Mouse (Mus musculus) erythroid progenitor cell, adult 5-6 weeks (primary cell): Measurements from ENCODE around the gene Cd180. TPM values are rescaled to one million over a fixed set of nuclear protein-coding genes. Genes with fewer than 3 reads are reported as not detected.

ENCODE experiments used
- ATAC-seq: replicated peaks from 2 replicates; pipeline ENCODE4 v1.8.0; 2016; ENCODE audit warnings: moderate number of reproducible peaks, mild to moderate bottlenecking, moderate TSS enrichment, inconsistent platforms; ENCODE audit not compliant: poor library complexity, low FRiP score, severe bottlenecking
- total RNA-seq, 2 experiments: library from RNA; stranded (forward) in 1 of 2; stranded (reverse) in 1 of 2; fragments of 150-400 nt in 1 of 2; fragments of 186-747, 209-891 nt in 1 of 2; gene quantifications; 2 replicates each; pipeline versions ENCODE4 v1.2.3 to v1.2.4; 2015 to 2017; ENCODE audit warnings: low replicate concordance in 2 of 2

Gene Cd180
- total RNA-seq (2015; ENCODE audit: low replicate concordance) (23.5 and 25.9 TPM in 2 replicates), total RNA-seq (2017; ENCODE audit: low replicate concordance) (1.7 and 2.3 TPM in 2 replicates)

DNA sequence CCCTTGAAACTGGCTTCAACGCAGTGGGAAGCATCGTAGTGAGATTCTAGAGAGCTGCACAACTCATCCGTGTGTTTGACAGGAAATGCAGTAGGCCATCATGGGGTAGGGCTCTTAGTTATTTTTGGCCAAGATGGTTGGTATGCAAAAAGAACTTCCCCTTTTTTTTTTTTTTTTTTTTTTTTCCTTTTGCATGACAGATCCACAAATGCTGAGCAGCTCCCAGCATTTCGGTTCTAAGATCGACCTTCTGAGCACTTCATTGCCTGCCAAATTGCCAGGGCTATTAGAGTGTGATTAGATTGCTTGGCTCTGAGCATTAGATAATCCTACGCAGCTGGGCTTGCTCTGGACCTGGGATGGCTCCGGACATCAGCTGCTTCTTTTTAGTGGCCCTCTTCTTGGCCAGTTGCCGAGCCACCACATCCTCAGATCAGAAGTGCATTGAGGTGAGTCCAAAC is at the start of gene Cd180:
Cd180 (plus strand) TSS at position 218 of the 461 bp plus-strand sequence.
- no peak for ATAC-seq

DNA sequence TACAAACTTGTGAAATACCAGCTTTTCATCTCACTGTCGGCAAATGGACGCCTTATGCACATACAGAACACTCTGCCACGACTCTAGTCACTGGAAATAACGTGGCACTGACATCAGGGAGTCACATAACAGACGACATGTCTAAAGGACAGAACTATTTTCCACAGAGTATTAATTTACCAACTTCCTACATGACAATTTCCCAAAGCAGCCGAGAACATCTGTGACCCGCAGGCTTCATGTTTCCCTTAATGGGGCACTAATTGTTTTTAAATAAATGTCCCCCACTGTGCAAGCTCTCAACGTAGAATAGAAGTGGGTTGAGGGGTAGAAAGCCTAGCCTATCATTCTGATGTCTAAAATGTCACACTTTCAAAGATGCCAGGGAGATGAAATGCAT is 49.0 kb upstream of the Cd180 start:
- ATAC-seq, result no peak

DNA sequence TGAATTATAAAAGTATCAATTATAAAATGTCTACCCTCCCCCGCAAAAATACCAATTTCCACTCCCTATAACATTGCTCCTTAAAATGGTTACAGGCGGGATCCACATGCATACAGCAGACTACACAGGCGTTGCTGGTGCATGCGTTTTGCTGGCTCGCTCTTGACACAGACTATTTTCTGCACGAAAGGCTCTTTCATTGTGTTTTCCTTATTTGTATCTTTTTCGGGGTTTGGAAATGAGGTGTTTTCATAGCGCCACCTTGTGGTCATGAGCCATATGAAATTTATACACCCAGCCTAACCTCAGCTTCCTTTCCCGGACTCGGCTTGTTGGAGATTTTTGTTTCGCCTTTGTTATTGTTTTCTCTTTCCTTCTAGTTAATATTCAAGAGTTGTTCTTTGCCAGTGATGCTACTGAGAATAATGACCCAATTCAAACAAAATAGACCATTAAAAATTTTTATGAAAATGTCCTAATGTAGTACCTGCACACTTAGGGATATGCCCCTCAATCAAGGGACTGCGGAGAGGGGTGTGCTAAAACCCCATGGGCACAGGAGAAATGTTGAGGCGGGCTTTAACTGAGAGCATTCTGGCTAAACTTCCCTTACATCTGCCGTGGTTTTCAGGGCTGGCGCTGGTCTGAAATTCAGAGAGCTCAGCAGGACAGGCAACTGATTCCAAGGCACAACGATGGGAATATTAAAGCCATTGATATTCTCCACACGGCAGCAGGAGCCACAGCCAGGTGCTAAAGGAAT is 48.4 kb upstream of the Cd180 start:
- ATAC-seq, result no peak

DNA sequence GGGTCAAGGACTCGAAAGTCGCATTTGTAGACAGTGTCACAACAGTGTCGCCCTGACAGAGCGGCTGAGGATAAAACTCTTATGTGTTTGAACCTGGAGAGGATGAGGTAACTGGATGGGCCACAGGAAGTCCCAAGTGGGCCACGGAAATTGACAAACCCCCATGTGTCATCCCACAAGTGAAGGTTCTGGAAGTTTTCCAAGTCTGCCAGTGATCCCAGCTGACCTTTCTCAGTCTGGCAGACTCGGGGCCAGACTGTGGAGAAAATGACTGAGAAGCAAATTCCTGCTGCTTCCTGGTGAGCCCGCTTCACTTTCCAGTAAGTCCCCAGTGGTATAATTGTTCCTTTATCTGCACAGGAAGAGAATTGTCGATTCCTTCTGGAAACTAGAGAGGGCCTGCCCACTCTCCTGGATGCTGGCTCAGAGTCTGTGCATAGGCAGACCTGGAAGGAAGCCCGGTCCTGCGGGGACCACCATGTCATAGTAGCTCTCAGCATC is 47.0 kb upstream of the Cd180 start:
- no peak for ATAC-seq

DNA sequence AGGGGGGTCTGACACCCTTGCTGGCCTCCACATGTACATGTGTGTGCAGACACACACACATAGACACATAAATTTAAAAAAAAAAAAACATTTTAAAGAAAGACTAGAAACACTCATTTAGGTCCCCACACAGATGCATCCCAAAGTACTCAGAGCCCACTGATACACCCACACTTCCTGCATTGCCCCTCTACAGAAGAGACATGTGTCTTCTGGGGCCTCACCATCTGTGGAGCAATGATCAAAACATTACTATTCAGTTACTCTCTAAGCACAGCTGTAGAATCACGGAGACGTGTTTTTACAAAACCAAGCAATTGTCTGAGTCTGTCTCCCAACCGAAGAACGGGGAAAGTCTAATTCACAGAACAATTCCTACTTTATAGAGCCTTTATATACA is 45.8 kb upstream of the Cd180 start:
- ATAC-seq, result no peak

DNA sequence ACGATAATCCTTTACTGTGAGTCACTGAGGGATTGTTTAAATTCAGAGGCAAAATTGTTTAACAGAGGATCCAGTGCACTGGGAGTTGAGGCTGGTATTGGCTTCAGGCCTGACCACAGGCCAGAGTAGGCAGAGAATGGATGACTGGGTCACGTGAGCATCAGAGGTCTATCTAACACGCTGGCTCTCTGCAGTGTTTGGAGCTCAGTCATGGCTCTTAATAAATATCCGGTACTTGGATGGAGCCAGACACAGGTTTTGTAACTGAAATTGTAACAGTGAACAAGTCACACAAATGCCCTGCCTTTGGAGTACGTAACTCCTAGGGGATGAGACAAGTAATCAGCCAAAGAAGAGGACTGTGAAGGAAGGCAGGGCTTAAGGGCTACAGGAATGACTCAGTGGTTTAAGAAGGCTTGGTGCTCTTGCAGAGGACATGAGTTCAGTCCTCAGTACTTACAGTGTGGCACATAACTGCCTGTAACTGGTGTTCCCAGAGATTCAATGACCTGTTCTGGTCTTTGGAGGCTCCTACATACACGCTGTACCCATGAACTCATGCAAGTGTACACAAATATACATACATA is 41.0 kb upstream of the Cd180 start:
- ATAC-seq, result no peak

DNA sequence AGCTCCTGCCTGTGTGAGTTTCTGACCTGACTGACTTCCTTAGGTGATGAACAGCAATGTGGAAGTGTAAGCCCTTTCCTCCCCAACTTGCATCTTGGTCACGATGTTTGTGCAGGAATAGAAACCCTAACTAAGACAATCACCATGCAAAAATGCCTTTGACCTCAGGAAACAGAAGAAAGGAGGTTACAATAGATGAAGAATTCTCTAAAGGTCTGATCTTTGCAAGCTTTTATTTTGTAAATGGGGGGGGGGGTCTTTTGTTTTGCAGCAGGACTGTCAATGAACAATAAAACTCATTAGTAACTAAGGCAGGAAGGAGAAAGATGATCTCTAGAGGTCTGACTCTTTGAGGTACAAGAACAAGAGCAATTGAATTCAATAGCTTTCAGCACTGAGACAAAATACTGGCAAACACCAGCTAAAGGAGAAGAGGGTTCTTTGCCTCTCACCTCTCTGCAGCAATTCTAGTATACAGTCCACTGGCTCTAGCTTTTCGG is 38.2 kb upstream of the Cd180 start:
- no peak for ATAC-seq

DNA sequence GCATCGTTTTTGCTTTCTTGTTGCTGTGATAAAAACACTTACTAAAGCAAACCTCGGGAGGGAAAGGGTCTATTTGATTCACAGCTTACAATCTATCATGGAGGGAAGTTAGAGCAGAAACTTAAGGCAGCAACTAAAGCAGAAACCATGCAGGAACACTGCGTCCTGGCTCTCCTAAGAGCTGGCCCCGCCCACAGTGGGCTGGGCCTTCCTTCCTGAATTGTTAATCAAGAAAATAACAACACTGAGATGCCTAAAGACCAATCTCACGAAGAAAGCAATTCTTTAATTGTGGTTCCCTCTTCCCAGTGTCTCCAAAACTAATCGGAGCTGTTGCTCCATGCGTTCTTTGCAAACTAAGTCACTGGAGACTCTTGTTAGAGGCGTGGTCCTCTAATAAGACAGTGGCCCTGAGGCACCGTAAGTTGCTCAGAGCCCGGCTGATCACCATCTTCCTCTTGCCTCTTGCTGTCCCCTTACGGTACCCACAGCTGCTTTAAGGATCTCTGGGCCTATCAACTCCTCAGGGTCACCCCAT is 37.1 kb upstream of the Cd180 start:
- no peak for ATAC-seq

DNA sequence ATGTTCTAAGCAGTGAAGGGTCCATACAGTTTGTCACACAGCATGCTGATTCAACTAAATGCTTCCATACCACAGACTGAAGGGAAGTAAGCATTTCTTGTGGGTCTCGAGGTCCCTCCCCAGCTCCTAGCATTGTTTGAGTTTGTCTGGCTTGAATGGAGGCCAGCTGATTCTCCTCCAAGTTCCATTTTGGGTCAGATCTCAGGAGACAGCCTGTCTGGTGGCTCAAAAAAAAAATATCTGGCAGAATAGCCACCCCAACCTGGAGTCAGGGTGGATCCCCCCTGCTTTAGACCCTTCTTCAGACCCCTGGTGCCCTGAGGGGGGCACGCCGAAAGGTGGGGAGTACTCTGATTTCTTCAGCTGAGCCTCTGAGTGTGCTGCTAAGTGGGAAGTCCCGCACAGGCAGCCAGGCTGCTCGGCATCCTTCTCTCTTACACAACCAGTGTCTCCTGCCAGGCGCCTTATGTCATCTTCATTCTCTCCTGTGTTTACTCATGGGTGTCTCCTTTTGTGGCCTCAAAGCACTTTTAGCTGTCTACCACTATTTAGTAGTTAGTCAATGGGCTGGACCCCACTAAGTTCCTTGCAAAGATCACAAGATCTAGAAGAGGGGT is 35.0 kb upstream of the Cd180 start:
- no peak for ATAC-seq

DNA sequence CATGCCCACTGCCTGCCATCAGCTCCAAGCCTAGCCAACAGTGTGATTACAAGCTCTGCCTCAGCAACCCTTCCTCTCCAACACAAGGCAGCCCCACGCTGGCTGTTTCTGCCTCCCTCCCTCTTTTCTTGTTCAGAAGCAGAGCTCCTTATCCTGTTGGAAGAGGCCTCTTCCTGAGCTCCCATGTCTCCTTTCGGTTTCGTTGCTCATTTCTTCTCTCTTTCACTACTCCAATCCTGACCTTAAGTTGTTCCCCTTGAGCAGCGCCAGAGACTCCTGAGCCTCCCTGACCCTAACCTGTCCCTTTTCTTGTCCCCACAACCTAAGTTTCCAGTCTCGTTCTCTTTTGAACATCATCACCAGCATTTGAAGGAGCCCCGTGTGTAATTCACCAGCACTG is 29.3 kb upstream of the Cd180 start:
- no peak for ATAC-seq

DNA sequence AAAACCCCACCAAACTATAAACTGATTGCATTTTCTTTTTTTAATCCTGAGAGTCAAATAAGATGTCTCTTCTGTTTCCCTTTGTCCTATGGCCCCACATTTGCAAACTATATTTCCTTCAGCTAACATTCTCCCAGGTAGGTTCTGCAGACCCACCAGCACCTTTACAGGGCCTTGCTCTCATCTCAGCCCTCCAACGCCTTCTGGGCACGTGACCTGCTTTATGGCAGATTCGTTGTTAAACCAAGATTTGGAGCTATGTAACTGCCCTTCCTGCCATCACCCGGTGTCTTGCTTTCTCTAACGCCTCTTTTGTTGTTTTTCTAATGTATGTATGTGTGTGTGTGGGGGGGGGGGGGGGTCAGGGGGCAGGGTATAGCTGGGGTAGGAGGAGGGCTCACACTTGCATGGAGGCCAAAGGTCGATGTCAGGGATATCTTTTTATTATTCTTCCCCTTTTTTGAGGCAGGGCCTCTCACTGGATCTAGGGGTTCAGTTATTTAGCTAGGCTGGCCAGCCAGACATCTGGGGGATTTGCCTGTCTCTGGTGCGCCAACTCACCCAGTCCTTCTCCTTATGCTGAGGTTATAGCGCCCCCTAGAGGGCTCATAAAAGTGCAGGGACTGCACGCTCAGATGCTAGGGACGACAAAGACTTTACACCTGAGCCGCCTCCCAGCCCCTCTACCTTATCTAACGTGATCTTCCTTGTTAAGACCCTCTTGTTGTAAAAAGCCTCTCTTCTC is 28.3 kb upstream of the Cd180 start:
- no peak for ATAC-seq

DNA sequence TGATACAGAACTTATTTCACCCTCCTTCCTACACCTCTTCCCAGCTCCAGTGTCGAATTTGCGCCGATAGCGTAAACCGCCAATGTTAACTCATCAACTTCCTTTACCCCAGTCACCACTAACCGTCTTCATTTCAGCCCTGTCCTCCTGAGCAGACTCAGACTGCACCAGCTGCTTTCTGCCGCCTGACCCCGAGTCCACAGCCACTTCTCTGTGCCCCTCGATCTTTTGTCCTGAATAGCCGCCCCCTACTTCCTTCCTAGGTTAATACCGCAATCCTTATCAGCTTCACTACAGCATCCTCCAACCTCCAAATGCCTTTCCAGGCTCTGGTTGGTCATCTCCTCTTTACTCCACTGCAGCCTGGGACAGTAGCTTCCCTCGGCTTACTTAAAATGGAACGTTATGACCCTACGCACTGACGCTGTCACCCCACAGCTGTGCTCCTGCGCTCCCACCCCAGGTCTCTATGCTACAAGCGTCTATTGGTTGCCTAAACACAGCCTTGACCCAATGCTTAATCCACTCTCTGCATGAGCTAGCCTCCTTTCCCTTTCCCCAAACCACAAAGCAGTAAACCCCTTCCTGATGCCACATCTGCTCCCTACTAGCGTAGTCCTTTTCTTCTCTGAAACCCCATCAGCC is 27.6 kb upstream of the Cd180 start:
- no peak for ATAC-seq

DNA sequence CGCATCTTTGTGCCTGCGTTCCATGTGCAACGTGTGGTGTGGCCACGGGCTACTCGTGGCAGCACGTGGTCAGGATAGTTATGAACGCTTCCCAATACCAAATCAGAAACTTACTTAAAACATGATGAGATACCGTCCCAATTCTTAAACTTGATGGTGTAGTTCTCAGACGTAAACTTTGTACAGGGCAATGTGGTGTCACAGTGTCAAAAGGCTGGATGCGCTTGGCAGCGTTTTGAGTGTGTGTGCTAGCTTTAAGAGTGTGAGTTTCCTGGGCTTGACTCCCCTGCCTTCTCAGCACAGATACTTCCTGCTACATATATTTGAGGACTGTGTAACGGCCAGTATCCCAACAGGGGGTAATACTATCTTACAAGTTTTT is 27.1 kb upstream of the Cd180 start:
- no peak for ATAC-seq

DNA sequence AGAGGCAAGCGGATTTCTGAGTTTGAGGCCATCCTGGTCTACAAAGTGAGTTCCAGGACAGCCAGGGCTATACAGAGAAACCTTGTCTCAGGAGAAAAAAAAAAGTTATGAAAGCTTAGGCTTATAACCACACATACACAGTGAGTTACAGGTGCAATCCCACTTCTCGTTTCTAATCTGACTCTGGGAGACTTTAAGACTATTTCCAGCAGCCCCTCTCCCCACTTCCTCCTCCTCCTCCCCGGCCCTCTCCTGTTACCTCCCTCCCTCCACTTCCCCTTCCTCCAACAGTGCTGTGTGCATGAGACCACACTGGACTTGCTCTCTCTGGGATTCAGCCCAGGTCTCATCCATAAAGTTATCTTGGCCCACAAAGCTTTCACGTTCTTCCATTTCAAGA is 26.6 kb upstream of the Cd180 start:
- no peak for ATAC-seq

DNA sequence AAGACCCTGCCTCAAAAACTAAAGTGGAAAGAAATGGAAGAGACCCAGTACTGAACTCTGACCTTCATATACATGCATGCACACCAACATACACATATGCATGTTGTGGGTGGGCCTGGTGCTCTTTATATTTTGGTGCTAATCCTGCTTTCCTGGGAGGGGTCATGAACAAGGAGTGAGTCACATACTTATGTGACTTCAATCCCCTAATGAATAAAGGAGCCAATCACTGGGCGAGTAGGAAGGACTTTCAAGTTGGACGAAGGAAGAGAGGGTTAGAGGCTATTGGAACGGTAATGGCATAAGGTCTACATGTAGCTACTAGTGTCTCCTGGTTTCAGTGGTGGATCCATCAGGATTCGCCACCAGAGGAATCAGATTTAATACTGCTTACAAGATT is 26.0 kb upstream of the Cd180 start:
- no peak for ATAC-seq

DNA sequence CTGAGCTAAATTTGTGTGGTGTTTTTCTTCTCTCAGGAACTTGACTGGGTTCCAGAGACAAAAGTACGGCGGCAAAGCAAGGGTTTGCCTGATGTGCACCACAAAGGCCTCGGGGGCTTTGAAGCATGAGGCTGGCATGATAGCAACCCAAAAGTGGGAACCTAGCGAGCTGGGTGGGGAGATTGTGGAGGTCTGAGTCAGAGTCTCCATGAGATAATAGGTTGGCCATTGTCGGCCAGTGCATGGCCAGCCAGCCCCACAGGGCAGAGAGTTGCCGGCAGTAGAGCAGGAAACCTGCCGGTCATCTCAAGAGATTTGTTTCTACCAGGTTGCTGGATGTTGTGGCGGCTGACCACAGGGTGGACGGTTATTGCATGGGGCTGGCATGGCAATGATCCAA is 25.5 kb upstream of the Cd180 start:
- ATAC-seq, result no peak

DNA sequence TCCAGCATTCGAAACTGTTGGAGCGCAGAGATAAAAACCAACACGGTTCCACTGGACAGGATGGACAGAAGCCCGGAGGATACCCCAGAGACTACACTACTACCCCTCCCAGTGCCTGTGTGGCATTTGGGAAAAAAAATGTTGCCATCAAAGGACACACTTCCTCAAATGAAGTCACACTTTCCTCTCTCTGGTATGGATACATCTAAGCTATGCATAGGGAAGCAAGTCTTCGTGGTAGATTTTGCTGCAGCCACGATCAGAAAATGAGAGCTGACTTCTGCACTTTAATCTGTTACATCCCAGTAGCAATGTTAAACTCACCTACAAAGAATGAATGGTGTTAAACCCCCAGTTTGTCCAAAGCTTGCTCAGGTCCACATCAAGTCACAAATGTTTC is 24.4 kb upstream of the Cd180 start:
- no peak for ATAC-seq

DNA sequence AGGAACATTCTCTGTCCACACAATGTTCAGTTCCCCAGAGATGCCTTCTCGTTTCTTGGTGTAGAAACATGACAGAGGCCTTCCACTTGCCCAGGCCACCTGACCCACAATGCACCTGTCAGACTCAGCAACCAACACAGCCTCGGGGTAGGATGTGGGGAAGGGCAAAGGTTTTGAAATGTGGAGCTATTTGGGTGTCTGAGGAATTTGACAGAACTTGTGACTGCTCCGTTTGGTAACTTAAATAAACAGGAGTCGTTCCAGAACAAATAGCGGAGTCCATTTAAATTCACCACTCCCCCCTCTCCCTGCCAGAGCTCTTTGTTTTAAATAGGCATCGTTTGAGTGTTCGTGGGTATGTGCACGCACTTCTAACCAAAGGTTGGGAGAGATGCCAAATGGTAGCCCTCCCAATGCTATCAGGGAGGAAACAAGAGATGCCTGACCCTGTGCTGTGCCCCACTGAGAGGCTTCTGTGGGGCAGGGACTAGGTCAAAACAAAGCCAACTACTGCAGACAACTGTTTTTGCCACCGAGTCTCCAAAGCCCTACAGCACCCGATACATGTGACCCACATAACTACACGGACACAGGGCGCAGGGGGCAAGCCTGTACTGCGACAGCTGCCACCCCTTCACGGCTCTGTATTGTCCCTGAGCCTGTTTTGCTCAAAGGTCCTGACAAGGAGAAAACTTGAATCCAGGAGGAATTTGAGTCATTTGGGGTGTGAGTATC is 23.7 kb upstream of the Cd180 start:
- no peak for ATAC-seq

DNA sequence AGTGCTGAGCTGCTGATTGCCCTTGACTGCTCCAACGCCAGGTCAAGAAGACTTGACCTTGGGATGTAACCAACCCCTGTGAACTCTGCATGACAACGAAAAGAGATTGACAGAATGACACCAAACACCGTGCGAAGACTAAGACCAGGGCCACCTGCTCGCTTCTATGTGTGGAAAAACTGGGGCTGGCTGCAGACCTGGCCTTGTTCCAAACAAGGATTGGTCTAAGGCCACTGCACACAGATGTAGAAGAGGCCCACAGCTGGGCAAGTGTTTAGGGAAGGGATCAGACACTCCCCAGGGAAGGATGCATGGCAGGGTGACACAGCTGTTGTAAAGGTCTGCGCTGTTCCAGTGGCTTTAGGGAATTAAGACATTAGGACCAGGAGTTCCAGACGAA is 22.9 kb upstream of the Cd180 start:
- no peak for ATAC-seq
